Mouse (Mus musculus): ENCODE results near the gene Clstn2. TPM values are rescaled to one million over a fixed set of nuclear protein-coding genes. Genes with fewer than 3 reads are reported as not detected.

The Clstn2 gene
- polyA plus RNA-seq, 1 experiment = not detected

GRCm38 (mm10) chr9:97524861-97525260 is 508.1 kb downstream of the Clstn2 start:
- H3K4me3 ChIP-seq (ENCODE audit: insufficient read depth, low read depth, low read length) = no peak overlapping the region
- peaks cover 8% of the 10 kb centered on the region for H3K4me1 ChIP-seq (ENCODE audit: control insufficient read depth, insufficient read depth, low read length)
- TF ChIP-seq CTCF (IDR thresholded peaks at IDR 0.05; ENCODE audit: insufficient read depth, low read depth, low read length) = no peak
- no peak for TF ChIP-seq POLR2A (IDR thresholded peaks at IDR 0.05; ENCODE audit: insufficient read depth, low read depth, low read length)
- 77% methylated on average over 3 of the region's 3 CpGs for WGBS
- H3K27ac ChIP-seq (ENCODE audit: insufficient read depth, low read depth, low read length) = no peak overlapping the region; the same call in 1 of the 2 replicates

- 96% methylated on average over 3 of the region's 3 CpGs for WGBS
- H3K4me1 ChIP-seq (ENCODE audit: control insufficient read depth, insufficient read depth, low read length) = peaks cover 6% of the 10 kb centered on the region
- TF ChIP-seq CTCF (IDR thresholded peaks at IDR 0.05; ENCODE audit: insufficient read depth, low read depth, low read length) (no peak), POLR2A (IDR thresholded peaks at IDR 0.05; ENCODE audit: insufficient read depth, low read depth, low read length) (no peak)
- H3K4me3 ChIP-seq (ENCODE audit: insufficient read depth, low read depth, low read length) = no peak overlapping the region
- H3K27ac ChIP-seq (ENCODE audit: insufficient read depth, low read depth, low read length) = no peak overlapping the region
Observed at GRCm38 (mm10) chr9:97520771-97521170, 512.2 kb downstream of the Clstn2 start.

GRCm38 (mm10) chr9:97517006-97517405 is 516.0 kb downstream of the Clstn2 start:
- no peak overlapping the region for H3K4me3 ChIP-seq (ENCODE audit: insufficient read depth, low read depth, low read length)
- WGBS = 42% methylated on average over 3 of the region's 3 CpGs
- TF ChIP-seq CTCF (IDR thresholded peaks at IDR 0.05; ENCODE audit: insufficient read depth, low read depth, low read length) (no peak), POLR2A (IDR thresholded peaks at IDR 0.05; ENCODE audit: insufficient read depth, low read depth, low read length) (no peak)
- H3K27ac ChIP-seq (ENCODE audit: insufficient read depth, low read depth, low read length) = no peak overlapping the region
- H3K4me1 ChIP-seq (ENCODE audit: control insufficient read depth, insufficient read depth, low read length) = no peaks in the 10 kb centered on the region

DNA sequence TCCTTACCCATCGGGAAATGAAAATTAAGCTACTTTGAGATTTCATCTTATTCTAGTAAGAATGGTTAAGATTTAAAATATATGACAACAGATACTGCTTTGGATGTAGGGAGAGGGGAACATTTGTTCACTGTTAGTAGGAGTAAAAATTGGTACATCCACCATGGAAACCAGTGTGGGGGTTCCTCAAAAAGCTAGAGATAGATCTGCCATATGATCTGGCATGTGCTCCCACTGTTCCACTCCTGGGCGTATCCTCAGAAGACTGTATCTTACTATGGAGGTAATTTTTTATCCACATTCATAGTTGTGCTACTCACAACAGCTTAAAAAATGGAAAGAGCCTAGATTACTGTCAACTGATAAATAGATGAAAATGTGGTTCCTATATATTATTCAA is 518.3 kb downstream of the Clstn2 start:
- Histone ChIP-seq H3K27ac (ENCODE audit: insufficient read depth, low read depth, low read length) (no peak overlapping the region), H3K4me3 (ENCODE audit: insufficient read depth, low read depth, low read length) (no peak overlapping the region), H3K4me1 (ENCODE audit: control insufficient read depth, insufficient read depth, low read length) (no peaks in the 10 kb centered on the region)
- WGBS = 95% methylated on average over 2 of the region's 2 CpGs
- TF ChIP-seq CTCF (IDR thresholded peaks at IDR 0.05; ENCODE audit: insufficient read depth, low read depth, low read length) = no peak
- TF ChIP-seq POLR2A (IDR thresholded peaks at IDR 0.05; ENCODE audit: insufficient read depth, low read depth, low read length) = no peak

GRCm38 (mm10) chr9:97512282-97512850 is 520.6 kb downstream of the Clstn2 start:
- 89% methylated on average over 3 of the region's 3 CpGs for WGBS
- TF ChIP-seq POLR2A (IDR thresholded peaks at IDR 0.05; ENCODE audit: insufficient read depth, low read depth, low read length) (no peak), CTCF (IDR thresholded peaks at IDR 0.05; ENCODE audit: insufficient read depth, low read depth, low read length) (no peak)

GRCm38 (mm10) chr9:97501416-97501815 is 531.6 kb downstream of the Clstn2 start:
- Histone ChIP-seq H3K4me3 (ENCODE audit: insufficient read depth, low read depth, low read length) (no peak overlapping the region), H3K27ac (ENCODE audit: insufficient read depth, low read depth, low read length) (no peak overlapping the region), H3K4me1 (ENCODE audit: control insufficient read depth, insufficient read depth, low read length) (peaks cover 2% of the 10 kb centered on the region; the same call in 1 of the 2 replicates)
- TF ChIP-seq CTCF (IDR thresholded peaks at IDR 0.05; ENCODE audit: insufficient read depth, low read depth, low read length) (no peak), POLR2A (IDR thresholded peaks at IDR 0.05; ENCODE audit: insufficient read depth, low read depth, low read length) (no peak)
- 22% methylated on average over 4 of the region's 4 CpGs for WGBS

More at GRCm38 (mm10) chr9:97512282-97512850, 520.6 kb downstream of the Clstn2 start:
- no peak overlapping the region for H3K27ac ChIP-seq (ENCODE audit: insufficient read depth, low read depth, low read length)
- H3K4me3 ChIP-seq (ENCODE audit: insufficient read depth, low read depth, low read length) = no peak overlapping the region
- H3K4me1 ChIP-seq (ENCODE audit: control insufficient read depth, insufficient read depth, low read length) = no peaks in the 10 kb centered on the region

DNA sequence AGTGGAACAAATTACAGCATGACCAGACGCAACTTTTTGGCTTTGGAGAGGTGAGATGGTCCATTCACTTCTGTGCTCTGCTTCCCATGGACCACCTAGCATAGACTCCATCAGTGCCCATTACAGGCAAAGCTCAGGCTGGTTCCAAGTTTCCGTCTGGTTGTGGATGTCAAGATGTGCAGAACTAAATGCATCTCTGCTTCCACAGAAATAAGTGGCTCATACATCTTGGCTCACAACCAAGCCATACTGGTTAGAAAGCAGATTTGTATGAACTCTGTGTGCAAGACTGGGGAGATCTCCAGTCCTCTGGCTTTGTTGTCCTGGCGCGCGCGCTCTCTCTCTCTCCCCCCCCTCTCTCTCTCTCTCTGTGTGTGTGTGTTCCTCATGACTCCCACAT is 537.9 kb downstream of the Clstn2 start:
- Histone ChIP-seq H3K27ac (ENCODE audit: insufficient read depth, low read depth, low read length) (no peak overlapping the region), H3K4me3 (ENCODE audit: insufficient read depth, low read depth, low read length) (no peak overlapping the region), H3K4me1 (ENCODE audit: control insufficient read depth, insufficient read depth, low read length) (no peaks in the 10 kb centered on the region)
- TF ChIP-seq CTCF (IDR thresholded peaks at IDR 0.05; ENCODE audit: insufficient read depth, low read depth, low read length) (no peak), POLR2A (IDR thresholded peaks at IDR 0.05; ENCODE audit: insufficient read depth, low read depth, low read length) (no peak)
- WGBS = 90% methylated on average over 6 of the region's 6 CpGs

GRCm38 (mm10) chr9:97491626-97492025 is 541.4 kb downstream of the Clstn2 start:
- no peak overlapping the region for H3K4me3 ChIP-seq (ENCODE audit: insufficient read depth, low read depth, low read length)
- WGBS = 90% methylated on average over 2 of the region's 2 CpGs
- TF ChIP-seq CTCF (IDR thresholded peaks at IDR 0.05; ENCODE audit: insufficient read depth, low read depth, low read length) (no peak), POLR2A (IDR thresholded peaks at IDR 0.05; ENCODE audit: insufficient read depth, low read depth, low read length) (no peak)
- H3K27ac ChIP-seq (ENCODE audit: insufficient read depth, low read depth, low read length) = no peak overlapping the region
- no peaks in the 10 kb centered on the region for H3K4me1 ChIP-seq (ENCODE audit: control insufficient read depth, insufficient read depth, low read length)

DNA sequence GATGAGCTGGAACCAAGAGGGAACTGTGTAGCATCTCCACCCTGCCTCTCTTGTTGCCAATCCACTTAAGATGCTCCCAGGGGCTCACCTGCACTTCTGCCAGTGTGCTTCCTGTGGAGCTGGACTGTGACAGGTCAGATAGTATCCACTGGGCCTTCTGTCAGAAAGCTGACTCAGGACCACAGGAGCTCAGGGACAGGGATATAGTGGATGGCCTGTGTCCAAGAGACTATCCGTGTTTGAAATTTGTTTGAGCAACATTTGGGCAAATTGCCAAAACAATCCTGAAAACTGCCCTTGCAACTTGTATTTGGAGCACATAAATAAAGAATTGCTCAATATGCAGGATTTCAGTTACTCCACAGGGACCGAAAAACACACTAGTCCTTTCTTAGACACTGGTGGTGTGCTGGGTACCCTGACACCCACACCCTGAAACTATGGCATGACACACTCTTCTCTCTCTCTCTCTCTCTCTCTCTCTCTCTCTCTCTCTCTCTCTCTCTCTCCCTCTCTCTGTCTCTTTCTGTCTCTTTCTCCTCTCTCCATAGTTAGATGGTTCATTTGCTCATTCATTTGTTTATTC is 542.3 kb downstream of the Clstn2 start:
- Histone ChIP-seq H3K4me1 (ENCODE audit: control insufficient read depth, insufficient read depth, low read length) (no peaks in the 10 kb centered on the region), H3K4me3 (ENCODE audit: insufficient read depth, low read depth, low read length) (no peak overlapping the region), H3K27ac (ENCODE audit: insufficient read depth, low read depth, low read length) (no peak overlapping the region)
- WGBS = 41% methylated on average over 2 of the region's 2 CpGs
- TF ChIP-seq POLR2A (IDR thresholded peaks at IDR 0.05; ENCODE audit: insufficient read depth, low read depth, low read length) (no peak), CTCF (IDR thresholded peaks at IDR 0.05; ENCODE audit: insufficient read depth, low read depth, low read length) (no peak)

Data from olfactory bulb, adult 2 months (tissue).